Mouse (Mus musculus) lung, postnatal 0 days (tissue): Measurements from ENCODE around the gene Srd5a1.

Experiments
- CTCF ChIP-seq: IDR thresholded peaks from 2 replicates; pipeline ENCODE4 v1.5.1; 2016; ENCODE audit warnings: antibody characterized with exemption, mild to moderate bottlenecking
- EP300 ChIP-seq: IDR thresholded peaks from 2 replicates; pipeline ENCODE4 v1.6.1; 2016; ENCODE audit warnings: antibody characterized with exemption, mild to moderate bottlenecking, control low read depth

DNA sequence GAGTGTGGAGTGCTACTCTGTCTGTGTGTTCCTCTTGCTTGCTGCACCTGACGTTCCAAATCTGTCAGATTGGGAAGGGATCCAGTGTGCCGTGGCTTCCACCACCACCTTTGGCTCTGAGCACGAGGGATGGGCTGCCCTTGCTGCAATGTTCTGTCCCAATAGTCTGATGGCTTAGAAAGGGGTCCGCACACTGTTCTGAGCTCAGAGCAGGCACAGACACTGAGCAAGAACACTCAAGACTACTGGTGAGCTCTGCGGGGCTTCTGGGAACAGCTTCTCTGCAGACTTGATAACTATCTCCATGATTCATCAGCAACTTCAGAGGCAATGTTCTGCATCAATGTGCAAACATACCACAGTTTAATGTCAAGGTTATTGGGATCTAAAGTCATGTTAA is 9.9 kb downstream of the Srd5a1 start:
- TF ChIP-seq CTCF (no peak), EP300 (no peak)
